ENCODE assay signal across 1 mouse cellular context in genomic region chr7:75744978-75745638, GRCm38 (mm10).
TF ChIP-seq lines count a peak whose summit lies in the region.

No protein-coding gene starts in this region.

TF ChIP-seq in CH12.LX, 34 proteins besides CTCF, POLR2A, EP300 and RAD21 (continued from another document):
- TF ChIP-seq GABPA (IDR thresholded peaks at IDR 0.05; ENCODE audit: insufficient replicate concordance, low read depth, low read length) = no peak
- TF ChIP-seq TCF12 (IDR thresholded peaks at IDR 0.05; ENCODE audit: low read depth, low read length) = peak; percentile 77
- no peak; the same call in 1 of the 2 replicates for TF ChIP-seq MEF2A (IDR thresholded peaks at IDR 0.05; ENCODE audit: borderline replicate concordance, low read depth, low read length)
- no peak for TF ChIP-seq MAZ (IDR thresholded peaks at IDR 0.05; ENCODE audit: low read depth, low read length)
- peak; percentile 88 for TF ChIP-seq ZNF384 (IDR thresholded peaks at IDR 0.05; ENCODE audit: low read depth, low read length)
- peak; percentile 93; the same call in 1 of the 2 replicates for TF ChIP-seq SIN3A (IDR thresholded peaks at IDR 0.05; ENCODE audit: low read length)
- TF ChIP-seq NELFE (IDR thresholded peaks at IDR 0.05; ENCODE audit: low read depth, low read length) = no peak
- TF ChIP-seq ZKSCAN1 (IDR thresholded peaks at IDR 0.05; ENCODE audit: borderline replicate concordance, low read depth, low read length) = peak; percentile 27; the same call in 1 of the 2 replicates
- TF ChIP-seq HCFC1 (IDR thresholded peaks at IDR 0.05; ENCODE audit: low read depth, low read length) = no peak
- TF ChIP-seq UBTF (IDR thresholded peaks at IDR 0.05; ENCODE audit: low read depth, low read length) = no peak
- no peak; the same call in 1 of the 2 replicates for TF ChIP-seq MAX (IDR thresholded peaks at IDR 0.05; ENCODE audit: low read length)
- TF ChIP-seq ZMIZ1 (IDR thresholded peaks at IDR 0.05; ENCODE audit: low read depth, low read length) = no peak
- no peak for TF ChIP-seq PAX5 (IDR thresholded peaks at IDR 0.05; ENCODE audit: low read length)
- TF ChIP-seq SMC3 (IDR thresholded peaks at IDR 0.05; ENCODE audit: low read depth, low read length) = peak; percentile 12
- peak; percentile 45; the same call in 1 of the 2 replicates for TF ChIP-seq ELF1 (IDR thresholded peaks at IDR 0.05; ENCODE audit: low read depth, low read length)
- TF ChIP-seq MYC (IDR thresholded peaks at IDR 0.05; ENCODE audit: low read depth, low read length) = peak; percentile 57; the same call in 1 of the 2 replicates
- peak; percentile 74 for TF ChIP-seq JUND (conservative IDR thresholded peaks at IDR 0.05; ENCODE audit: low read depth, low read length)
- peak; percentile 90 for TF ChIP-seq ETS1 (conservative IDR thresholded peaks at IDR 0.05; ENCODE audit: low read depth, low read length)
- TF ChIP-seq MXI1 (IDR thresholded peaks at IDR 0.05; ENCODE audit: low read depth, low read length) = peak; percentile 54; the same call in 1 of the 2 replicates
- no peak for TF ChIP-seq CHD1 (IDR thresholded peaks at IDR 0.05; ENCODE audit: low read depth, low read length)
- no peak for TF ChIP-seq POLR2AphosphoS2 (IDR thresholded peaks at IDR 0.05; ENCODE audit: low read depth, low read length)
- no peak for TF ChIP-seq NRF1 (IDR thresholded peaks at IDR 0.05; ENCODE audit: low read depth, low read length)
- peak; percentile 62; the same call in 1 of the 2 replicates for TF ChIP-seq USF2 (conservative IDR thresholded peaks at IDR 0.05; ENCODE audit: low read depth, low read length)
- peak; percentile 67 for TF ChIP-seq USF1 (IDR thresholded peaks at IDR 0.05; ENCODE audit: low read depth, low read length)
- TF ChIP-seq TBP (conservative IDR thresholded peaks at IDR 0.05; ENCODE audit: low read depth, low read length) = no peak
